Mouse (Mus musculus): ENCODE measurements around the gene Vhl.

- no peak for TF ChIP-seq CTCF (conservative IDR thresholded peaks at IDR 0.05; ENCODE audit: low read length)
- no peak for TF ChIP-seq NANOG (IDR thresholded peaks at IDR 0.05; ENCODE audit: borderline replicate concordance, low read length)
Observed at GRCm38 (mm10) chr6:113597945-113598344, 25.8 kb upstream of the Vhl start.
